Mouse (Mus musculus) urinary bladder, postnatal 4 days (tissue): ENCODE data around the gene Sys1.
A peak's percentile ranks its signal among the peaks of the same experiment; 100 is the strongest.

Experiments
- DNase-seq, 2 experiments: peaks; one replicate each; pipeline ENCODE4 v3.0.0; 2021 to 2022; ENCODE audit warnings: low spot score in 2 of 2

The Sys1 gene

GRCm38 (mm10) chr2:164453047-164453757, 3.6 kb upstream of the Sys1 start:
- DNase-seq = no peak

- DNase-seq = no peak
These were observed 2.8 kb upstream of the Sys1 start for GRCm38 (mm10) chr2:164453887-164454500.

- DNase-seq = peak in 1 of 2 experiments; percentile 62
These were observed 1.9 kb upstream of the Sys1 start for GRCm38 (mm10) chr2:164454846-164455245.

GRCm38 (mm10) chr2:164455421-164456190, 1.2 kb upstream of the Sys1 start:
- no peak for DNase-seq

GRCm38 (mm10) chr2:164456413-164456812, 351 bp upstream of the Sys1 start:
- DNase-seq = no peak

GRCm38 (mm10) chr2:164457942-164458341, 1.2 kb downstream of the Sys1 start:
- DNase-seq = no peak

GRCm38 (mm10) chr2:164458535-164458934, 1.8 kb downstream of the Sys1 start:
- no peak for DNase-seq

GRCm38 (mm10) chr2:164460745-164461551, 4.2 kb downstream of the Sys1 start, which contains the start of gene Gm20458:
Gm20458 (plus strand) TSS chr2:164460967.
- DNase-seq = peak; percentile 94 to 95

- DNase-seq = no peak
These were observed 8.4 kb downstream of the Sys1 start for GRCm38 (mm10) chr2:164465161-164465560.

- no peak for DNase-seq
These were observed 10.0 kb downstream of the Sys1 start for GRCm38 (mm10) chr2:164466787-164467186.

- no peak for DNase-seq
These were observed 13.5 kb downstream of the Sys1 start for GRCm38 (mm10) chr2:164470254-164470653.

GRCm38 (mm10) chr2:164473624-164474023, 16.9 kb downstream of the Sys1 start, which contains the start of gene Trp53tg5:
Trp53tg5 (minus strand) TSS chr2:164473724.
- no peak for DNase-seq

- DNase-seq = peak; percentile 42 to 75
These were observed 29.0 kb downstream of the Sys1 start, which contains the start of gene Dbndd2 for GRCm38 (mm10) chr2:164485681-164486257. Dbndd2 (plus strand) TSS chr2:164486106.

GRCm38 (mm10) chr2:164486258-164487114, 29.7 kb downstream of the Sys1 start:
- DNase-seq = peak in 1 of 2 experiments; percentile 37

- no peak for DNase-seq
These were observed 30.4 kb downstream of the Sys1 start for GRCm38 (mm10) chr2:164487115-164487527.

GRCm38 (mm10) chr2:164487812-164488211, 31.0 kb downstream of the Sys1 start:
- no peak for DNase-seq

GRCm38 (mm10) chr2:164494126-164494525, 37.4 kb downstream of the Sys1 start:
- DNase-seq = no peak

GRCm38 (mm10) chr2:164496331-164496730, 39.6 kb downstream of the Sys1 start:
- no peak for DNase-seq

- DNase-seq = peak; percentile 82 to 89
These were observed 40.3 kb downstream of the Sys1 start, which contains the start of gene Pigt for GRCm38 (mm10) chr2:164496847-164497690. Pigt (plus strand) TSS chr2:164497520.
